Mouse (Mus musculus): ENCODE measurements around the gene Zfp646. TPM values are rescaled to one million over a fixed set of nuclear protein-coding genes. Genes with fewer than 3 reads are reported as not detected.
A peak's percentile ranks its signal among the peaks of the same experiment; 100 is the strongest.

Gene Zfp646
- polyA plus RNA-seq, 1 experiment: 61.3 TPM

DNA sequence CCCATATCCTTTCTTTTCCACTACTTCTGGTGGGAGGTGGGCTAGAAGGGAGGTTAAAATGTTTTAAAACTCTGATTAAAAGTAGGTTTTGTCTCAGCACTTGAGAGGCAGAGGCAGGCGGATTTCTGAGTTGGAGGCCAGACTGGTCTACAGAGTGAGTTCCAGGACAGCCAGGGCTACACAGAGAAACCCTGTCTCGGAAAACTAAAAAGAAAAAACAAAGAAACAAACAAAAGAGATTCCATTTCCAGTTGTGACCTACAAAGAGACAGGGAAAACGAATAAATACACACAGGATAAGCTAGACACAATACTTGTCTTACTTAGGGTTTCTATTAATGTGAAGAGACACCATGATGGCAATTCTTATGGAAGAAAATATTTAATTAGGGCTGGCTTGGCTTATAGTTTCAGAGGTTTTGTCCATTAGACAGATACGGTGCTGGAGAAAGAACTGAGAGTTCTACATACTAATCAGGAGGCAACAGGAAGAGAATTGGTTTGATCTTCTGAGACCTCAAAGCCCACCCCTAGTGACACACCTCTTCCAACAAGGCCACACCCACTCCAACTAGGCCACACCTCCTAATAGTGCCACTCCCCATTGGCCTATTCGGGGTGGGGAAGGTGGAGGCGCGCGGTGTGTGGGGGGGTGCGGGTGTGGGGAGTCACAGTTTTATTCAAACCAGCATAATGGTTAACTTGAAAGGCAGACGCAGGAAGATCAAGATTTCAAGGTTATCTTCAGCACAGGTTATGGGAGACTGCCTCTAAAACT is 22.3 kb downstream of the Zfp646 start:
- no peak overlapping the region for H3K4me3 ChIP-seq (ENCODE audit: control insufficient read depth, insufficient read depth, low read length)
- no peaks in the 10 kb centered on the region for H3K36me3 ChIP-seq (ENCODE audit: control insufficient read depth, insufficient read depth, low read length)
- 53% methylated on average over 10 of the region's 10 CpGs for WGBS
- H3K27me3 ChIP-seq (ENCODE audit: control insufficient read depth, insufficient read depth, low read length): no peaks in the 10 kb centered on the region
- DNase-seq: peak; percentile 41
- TF ChIP-seq CTCF (IDR thresholded peaks at IDR 0.05; ENCODE audit: borderline replicate concordance, control insufficient read depth, extremely low read depth, insufficient read depth, low read length, poor library complexity) (no peak), POLR2A (IDR thresholded peaks at IDR 0.05; ENCODE audit: control insufficient read depth, extremely low read depth, insufficient read depth, low read length, poor library complexity) (no peak)
- H3K4me1 ChIP-seq (replicated peaks; ENCODE audit: control insufficient read depth, insufficient read depth, low read length): peaks cover 28% of the 10 kb centered on the region
- no peak overlapping the region for H3K27ac ChIP-seq (ENCODE audit: control insufficient read depth, insufficient read depth, low read length)

DNA sequence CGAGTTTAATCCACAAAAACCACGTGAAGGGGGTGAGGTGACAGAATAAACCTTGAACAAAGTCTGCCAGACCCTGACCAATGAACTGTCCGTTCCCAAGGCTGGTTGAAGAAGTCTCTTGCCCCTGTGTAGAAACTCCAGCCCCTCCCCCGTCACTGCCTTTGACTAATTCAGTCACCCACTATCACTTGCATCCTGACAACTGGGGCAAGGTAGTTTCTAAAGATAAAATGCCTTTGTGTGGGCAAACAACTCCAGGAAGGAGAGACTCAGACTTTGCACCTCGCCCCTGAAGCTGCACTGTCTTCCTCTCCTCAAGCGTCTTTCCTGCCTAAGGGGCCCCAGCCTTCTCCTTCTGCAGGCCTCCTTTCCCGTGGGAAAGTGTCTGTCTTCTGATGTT is 24.0 kb downstream of the Zfp646 start:
- Histone ChIP-seq H3K4me1 (replicated peaks; ENCODE audit: control insufficient read depth, insufficient read depth, low read length) (peaks cover 37% of the 10 kb centered on the region), H3K36me3 (ENCODE audit: control insufficient read depth, insufficient read depth, low read length) (no peaks in the 10 kb centered on the region), H3K27me3 (ENCODE audit: control insufficient read depth, insufficient read depth, low read length) (no peaks in the 10 kb centered on the region), H3K27ac (ENCODE audit: control insufficient read depth, insufficient read depth, low read length) (peak overlapping the region; percentile 62), H3K4me3 (ENCODE audit: control insufficient read depth, insufficient read depth, low read length) (no peak overlapping the region)
- TF ChIP-seq POLR2A (IDR thresholded peaks at IDR 0.05; ENCODE audit: control insufficient read depth, extremely low read depth, insufficient read depth, low read length, poor library complexity) (no peak), CTCF (IDR thresholded peaks at IDR 0.05; ENCODE audit: borderline replicate concordance, control insufficient read depth, extremely low read depth, insufficient read depth, low read length, poor library complexity) (no peak)
- DNase-seq: no peak
- WGBS: 25% methylated on average over 7 of the region's 7 CpGs

DNA sequence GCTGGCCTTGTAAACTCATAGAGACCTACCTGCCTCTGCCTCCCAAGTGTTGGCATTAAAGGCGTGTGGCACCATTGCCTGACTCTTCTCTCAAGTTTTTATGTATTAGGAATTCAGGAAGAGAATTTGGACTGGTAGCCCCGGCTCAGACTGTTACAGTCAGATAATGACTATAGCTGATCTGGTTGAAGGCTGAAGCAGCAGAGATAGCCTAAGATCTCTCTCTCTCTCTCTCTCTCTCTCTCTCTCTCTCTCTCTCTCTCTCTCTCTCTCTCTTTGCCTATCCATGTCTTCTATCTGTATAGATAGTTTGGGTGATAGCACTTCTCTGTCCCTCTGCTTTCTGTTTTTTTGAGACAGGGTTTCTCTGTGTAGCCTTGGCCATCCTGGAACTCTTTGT is 25.8 kb downstream of the Zfp646 start:
- WGBS: 96% methylated on average over 2 of the region's 2 CpGs

DNA sequence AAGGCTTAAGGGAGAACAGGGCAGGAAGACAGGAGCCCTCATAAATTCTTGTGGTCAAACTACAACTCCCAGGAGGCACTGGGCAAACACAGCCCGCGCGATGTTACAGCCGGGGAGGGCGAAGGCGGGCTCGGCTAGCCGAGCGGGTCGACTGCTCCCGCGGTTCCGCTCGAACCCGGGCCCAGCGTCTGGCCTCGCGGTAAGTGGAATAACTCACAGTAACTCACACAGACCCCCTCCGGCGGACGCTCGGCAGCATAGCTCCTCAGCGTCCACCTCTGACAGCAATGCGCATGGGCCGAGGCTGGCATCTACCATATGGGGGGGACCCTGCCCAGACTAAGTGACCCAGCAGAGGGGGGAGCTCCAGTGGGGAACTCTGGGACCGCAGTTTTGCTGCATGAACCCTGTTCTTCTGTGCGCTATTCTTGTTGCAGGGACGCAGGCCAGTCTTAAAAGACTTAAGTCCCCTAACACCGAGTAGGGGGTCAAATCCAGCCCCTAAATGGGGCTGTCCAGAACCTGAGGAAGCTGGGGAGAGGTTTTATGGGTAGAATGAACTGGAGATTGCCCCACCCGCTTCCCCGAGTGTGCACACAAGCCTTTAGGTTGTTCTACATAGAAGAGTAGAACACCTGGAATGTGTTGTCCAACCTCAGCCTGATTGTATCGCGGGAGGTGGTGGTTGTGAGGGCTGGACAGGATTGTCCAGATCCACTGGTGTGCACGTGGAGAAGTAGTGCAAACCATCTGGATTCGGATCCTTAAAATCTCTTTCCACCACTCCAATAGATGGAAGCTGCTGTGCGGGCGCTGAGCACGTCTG is 28.2 kb downstream of the Zfp646 start, which contains the start of gene Bckdk:
Bckdk (plus strand) TSS at position 112 of the 826 bp plus-strand sequence.
- peak; percentile 74 for DNase-seq
- Histone ChIP-seq H3K27ac (ENCODE audit: control insufficient read depth, insufficient read depth, low read length) (no peak within 1 kb of the TSS), H3K4me1 (replicated peaks; ENCODE audit: control insufficient read depth, insufficient read depth, low read length) (peaks cover 23% of the 10 kb centered on the region), H3K36me3 (ENCODE audit: control insufficient read depth, insufficient read depth, low read length) (peaks cover 15% of the 10 kb centered on the region; the same call in 1 of the 2 replicates), H3K27me3 (ENCODE audit: control insufficient read depth, insufficient read depth, low read length) (no peaks in the 10 kb centered on the region), H3K4me3 (ENCODE audit: control insufficient read depth, insufficient read depth, low read length) (peak within 1 kb of the TSS; percentile 61)
- WGBS: 7% methylated on average over 38 of the region's 38 CpGs
- TF ChIP-seq POLR2A (IDR thresholded peaks at IDR 0.05; ENCODE audit: control insufficient read depth, extremely low read depth, insufficient read depth, low read length, poor library complexity) (peak; percentile 40; the same call in 1 of the 2 replicates), CTCF (IDR thresholded peaks at IDR 0.05; ENCODE audit: borderline replicate concordance, control insufficient read depth, extremely low read depth, insufficient read depth, low read length, poor library complexity) (0 out of 2 replicates have a peak, but pooled peaks have one; percentile 16)

More for the DNA sequence above, 25.8 kb downstream of the Zfp646 start:
- Histone ChIP-seq H3K4me3 (ENCODE audit: control insufficient read depth, insufficient read depth, low read length) (no peak overlapping the region), H3K27me3 (ENCODE audit: control insufficient read depth, insufficient read depth, low read length) (no peaks in the 10 kb centered on the region), H3K36me3 (ENCODE audit: control insufficient read depth, insufficient read depth, low read length) (no peaks in the 10 kb centered on the region; the same call in 1 of the 2 replicates), H3K4me1 (replicated peaks; ENCODE audit: control insufficient read depth, insufficient read depth, low read length) (peaks cover 35% of the 10 kb centered on the region), H3K27ac (ENCODE audit: control insufficient read depth, insufficient read depth, low read length) (no peak overlapping the region)
- no peak for TF ChIP-seq POLR2A (IDR thresholded peaks at IDR 0.05; ENCODE audit: control insufficient read depth, extremely low read depth, insufficient read depth, low read length, poor library complexity)
- TF ChIP-seq CTCF (IDR thresholded peaks at IDR 0.05; ENCODE audit: borderline replicate concordance, control insufficient read depth, extremely low read depth, insufficient read depth, low read length, poor library complexity): no peak
- DNase-seq: no peak

DNA sequence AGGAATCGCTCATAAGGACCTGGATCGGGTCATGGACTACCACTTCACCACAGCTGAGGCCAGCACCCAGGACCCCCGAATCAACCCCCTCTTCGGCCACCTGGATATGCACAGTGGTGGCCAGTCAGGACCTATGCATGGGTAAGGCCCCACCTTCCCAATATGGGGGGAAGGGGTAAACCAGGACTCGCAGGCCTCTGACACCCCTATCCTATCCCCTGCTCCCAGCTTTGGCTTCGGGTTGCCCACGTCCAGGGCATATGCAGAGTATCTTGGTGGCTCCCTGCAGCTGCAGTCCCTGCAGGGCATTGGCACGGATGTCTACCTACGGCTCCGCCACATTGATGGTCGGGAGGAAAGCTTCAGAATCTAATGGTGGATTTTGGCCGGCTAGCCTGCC is 31.9 kb downstream of the Zfp646 start:
- H3K4me3 ChIP-seq (ENCODE audit: control insufficient read depth, insufficient read depth, low read length): no peak overlapping the region
- WGBS: 97% methylated on average over 12 of the region's 12 CpGs
- H3K27me3 ChIP-seq (ENCODE audit: control insufficient read depth, insufficient read depth, low read length): no peaks in the 10 kb centered on the region
- H3K36me3 ChIP-seq (ENCODE audit: control insufficient read depth, insufficient read depth, low read length): peaks cover 15% of the 10 kb centered on the region; the same call in 1 of the 2 replicates
- DNase-seq: no peak
- no peak for TF ChIP-seq POLR2A (IDR thresholded peaks at IDR 0.05; ENCODE audit: control insufficient read depth, extremely low read depth, insufficient read depth, low read length, poor library complexity)
- TF ChIP-seq CTCF (IDR thresholded peaks at IDR 0.05; ENCODE audit: borderline replicate concordance, control insufficient read depth, extremely low read depth, insufficient read depth, low read length, poor library complexity): no peak
- H3K27ac ChIP-seq (ENCODE audit: control insufficient read depth, insufficient read depth, low read length): no peak overlapping the region
- peaks cover 15% of the 10 kb centered on the region for H3K4me1 ChIP-seq (replicated peaks; ENCODE audit: control insufficient read depth, insufficient read depth, low read length)

DNA sequence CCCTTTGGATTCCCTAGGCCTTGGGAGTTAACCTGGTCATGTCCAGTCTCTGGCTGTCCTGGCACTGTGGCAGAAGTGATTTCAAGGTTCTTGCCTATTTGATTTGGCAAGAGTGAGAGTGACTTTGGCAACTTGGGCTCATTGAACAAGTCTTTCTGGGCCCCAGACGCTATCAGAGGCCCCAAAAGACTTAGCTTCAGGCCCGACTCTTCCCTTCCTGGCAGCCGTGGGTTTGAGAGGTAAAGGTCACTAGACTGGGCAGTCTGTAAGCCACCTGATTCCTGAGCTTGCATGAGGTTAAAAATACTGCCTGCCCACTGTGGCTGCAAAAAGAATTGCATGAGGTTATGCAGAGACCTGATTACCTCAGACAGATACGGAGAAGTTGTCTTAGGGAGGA is 32.6 kb downstream of the Zfp646 start:
- TF ChIP-seq CTCF (IDR thresholded peaks at IDR 0.05; ENCODE audit: borderline replicate concordance, control insufficient read depth, extremely low read depth, insufficient read depth, low read length, poor library complexity): no peak
- TF ChIP-seq POLR2A (IDR thresholded peaks at IDR 0.05; ENCODE audit: control insufficient read depth, extremely low read depth, insufficient read depth, low read length, poor library complexity): no peak
- H3K27me3 ChIP-seq (ENCODE audit: control insufficient read depth, insufficient read depth, low read length): no peaks in the 10 kb centered on the region

More for the DNA sequence above, 32.6 kb downstream of the Zfp646 start:
- Histone ChIP-seq H3K4me3 (ENCODE audit: control insufficient read depth, insufficient read depth, low read length) (no peak overlapping the region), H3K27ac (ENCODE audit: control insufficient read depth, insufficient read depth, low read length) (no peak overlapping the region), H3K4me1 (replicated peaks; ENCODE audit: control insufficient read depth, insufficient read depth, low read length) (peaks cover 15% of the 10 kb centered on the region), H3K36me3 (ENCODE audit: control insufficient read depth, insufficient read depth, low read length) (peaks cover 15% of the 10 kb centered on the region; the same call in 1 of the 2 replicates)
- DNase-seq: no peak
- 96% methylated on average over 4 of the region's 4 CpGs for WGBS
